Mouse (Mus musculus) heart, adult 11 months (tissue): ENCODE data around the gene Il17d.
A peak's percentile ranks its signal among the peaks of the same experiment; 100 is the strongest.

Experiments used
- DNase-seq: peaks from one replicate; pipeline ENCODE4 v3.0.0; 2022

Gene Il17d

DNA sequence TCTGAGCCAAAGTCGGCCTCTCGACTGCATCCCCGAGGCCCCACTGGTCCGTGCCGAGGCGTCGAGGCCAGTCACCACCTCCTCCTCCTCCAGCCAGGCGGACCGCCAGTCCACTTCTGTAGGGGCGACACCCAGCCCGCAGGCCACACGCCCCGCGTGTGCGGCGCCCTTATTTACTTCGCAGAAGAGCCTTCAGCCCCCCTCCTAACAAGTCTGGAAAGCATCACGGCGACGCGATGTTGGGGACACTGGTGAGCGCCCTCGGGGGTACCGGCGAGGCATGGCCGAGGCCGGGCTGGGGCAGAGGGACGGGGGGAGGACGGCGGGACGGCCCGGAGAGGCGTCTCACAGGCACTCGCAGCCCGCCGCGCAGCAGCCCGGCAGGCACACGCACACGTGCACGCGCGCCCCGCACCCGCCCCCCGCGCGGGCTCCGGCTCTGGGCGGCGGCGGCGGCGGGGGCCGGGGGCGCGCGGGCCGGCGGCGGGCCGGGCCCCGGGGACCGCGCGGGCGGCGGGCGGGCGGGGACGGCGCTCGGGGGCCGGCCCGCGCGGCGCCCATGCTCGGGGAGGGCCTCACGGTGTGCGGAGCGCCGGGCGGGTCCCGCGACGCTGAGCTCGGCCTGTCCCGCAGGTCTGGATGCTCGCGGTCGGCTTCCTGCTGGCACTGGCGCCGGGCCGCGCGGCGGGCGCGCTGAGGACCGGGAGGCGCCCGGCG lies at the start of gene Il17d:
TSS of gene Il17d (plus strand) at position 107 of the 717 bp plus-strand sequence.
- peak; percentile 96 for DNase-seq

DNA sequence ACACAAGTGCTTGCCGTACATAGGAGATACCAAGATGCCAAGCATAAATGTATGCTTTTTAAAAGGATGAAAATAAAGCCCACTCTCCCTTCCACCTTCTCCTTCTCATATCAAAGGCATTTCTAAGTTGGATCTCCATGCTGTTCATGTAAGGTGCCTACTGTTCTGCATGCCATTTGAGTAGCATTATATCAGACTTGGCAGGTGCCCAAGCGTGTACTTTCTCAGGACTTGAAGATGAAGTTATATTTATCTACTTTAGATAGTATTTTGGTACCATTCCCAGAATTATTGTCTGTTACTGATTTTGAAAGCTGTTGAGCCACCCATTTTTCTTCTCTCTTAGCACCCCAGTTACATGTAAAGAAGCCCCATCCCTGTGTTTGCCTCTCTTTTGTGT lies 49.5 kb upstream of the Il17d start:
- DNase-seq = no peak

DNA sequence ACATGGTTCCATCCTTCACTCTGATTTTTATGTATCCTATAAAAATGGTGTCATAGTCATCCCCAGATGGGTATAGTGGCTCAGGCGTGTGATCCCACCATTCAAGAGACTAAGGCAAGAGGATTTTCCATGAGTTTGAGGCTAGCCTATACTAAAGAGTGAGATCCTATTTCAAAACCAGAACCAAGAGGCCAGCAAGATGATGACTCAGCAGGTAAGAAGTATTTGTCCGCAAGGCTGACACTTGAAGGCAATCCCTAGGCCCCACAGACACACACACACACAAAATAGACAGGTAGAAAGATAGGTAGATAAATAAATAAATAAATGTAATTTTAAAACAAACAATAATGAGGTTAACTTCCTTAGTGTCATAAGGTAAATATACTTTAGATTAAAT lies 42.3 kb upstream of the Il17d start:
- no peak for DNase-seq

DNA sequence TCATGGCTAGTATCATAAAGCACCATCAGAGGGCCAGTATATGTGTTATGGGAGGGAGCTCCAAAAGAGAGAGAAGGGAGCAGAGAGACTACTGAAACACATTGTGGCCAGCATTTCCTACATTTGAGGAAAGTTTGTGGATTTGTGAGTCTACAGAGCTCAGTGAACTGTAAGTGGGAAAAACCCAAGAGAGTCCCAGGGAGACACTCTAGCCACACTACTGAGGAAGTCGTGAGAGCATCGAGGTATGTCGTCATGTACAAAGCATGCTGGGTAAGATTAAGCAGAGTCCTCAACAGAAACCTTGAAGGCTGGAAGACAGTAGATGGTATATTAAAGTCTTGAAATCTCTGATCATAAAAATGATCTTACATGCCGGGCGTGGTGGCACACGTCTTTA lies 40.4 kb upstream of the Il17d start:
- no peak for DNase-seq

DNA sequence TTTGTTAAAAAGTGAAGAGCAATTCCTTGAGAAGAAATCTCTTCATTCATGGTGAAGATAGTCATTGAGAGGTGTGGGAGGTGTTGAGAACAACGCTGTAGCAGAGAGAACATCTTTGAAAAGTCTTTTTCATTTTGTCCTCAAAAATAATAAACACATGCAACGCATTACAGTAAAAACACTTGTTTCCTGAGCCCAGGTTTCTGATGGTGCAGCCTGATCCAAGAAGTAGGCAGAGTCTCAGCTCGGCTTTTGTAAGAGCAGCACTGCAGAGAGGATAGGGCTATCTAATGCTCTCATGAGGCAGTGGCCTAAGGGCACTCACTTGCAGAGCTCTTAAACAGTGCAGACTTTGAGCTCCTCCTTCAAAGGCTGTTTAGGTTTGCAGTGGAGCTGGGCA lies 34.9 kb upstream of the Il17d start:
- no peak for DNase-seq

DNA sequence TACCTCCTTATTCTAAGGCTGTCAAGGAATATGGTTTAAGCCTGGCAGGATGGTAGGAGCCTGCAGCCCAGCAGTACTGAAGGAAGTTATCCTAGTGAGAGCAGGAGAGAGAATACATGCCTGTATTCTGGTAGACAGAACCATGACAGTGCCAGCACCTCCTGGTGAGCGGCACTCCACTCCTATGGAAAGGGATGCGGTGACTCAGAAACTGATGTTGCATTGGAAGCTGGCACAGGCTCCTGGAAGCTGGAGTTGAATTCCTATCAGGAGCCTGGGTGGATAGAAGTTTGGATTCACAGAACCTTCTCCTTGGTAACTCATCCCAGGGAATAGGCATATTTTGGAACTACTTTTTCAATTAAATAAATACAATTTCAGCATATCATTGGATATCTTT lies 30.7 kb upstream of the Il17d start:
- DNase-seq = no peak

DNA sequence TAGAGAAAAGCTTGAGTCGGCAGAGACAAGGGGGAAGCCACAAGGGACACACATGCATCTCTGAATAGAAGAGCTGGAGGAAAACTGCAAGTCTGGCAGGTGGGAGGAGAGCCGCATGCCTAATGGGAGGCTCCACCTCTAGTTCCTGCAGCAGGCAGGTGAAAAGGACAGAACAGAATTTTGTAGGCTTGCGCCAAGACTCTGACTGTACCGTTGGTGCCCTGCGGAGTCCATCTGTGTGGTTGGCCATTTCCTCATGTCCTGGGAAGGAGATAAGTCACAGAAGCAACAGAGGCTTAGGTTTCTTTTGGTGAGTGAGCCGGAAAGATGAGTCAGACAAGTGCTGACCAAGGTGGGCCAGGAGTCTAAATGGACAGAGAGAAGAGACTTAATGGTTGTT lies 20.8 kb upstream of the Il17d start:
- DNase-seq = no peak

DNA sequence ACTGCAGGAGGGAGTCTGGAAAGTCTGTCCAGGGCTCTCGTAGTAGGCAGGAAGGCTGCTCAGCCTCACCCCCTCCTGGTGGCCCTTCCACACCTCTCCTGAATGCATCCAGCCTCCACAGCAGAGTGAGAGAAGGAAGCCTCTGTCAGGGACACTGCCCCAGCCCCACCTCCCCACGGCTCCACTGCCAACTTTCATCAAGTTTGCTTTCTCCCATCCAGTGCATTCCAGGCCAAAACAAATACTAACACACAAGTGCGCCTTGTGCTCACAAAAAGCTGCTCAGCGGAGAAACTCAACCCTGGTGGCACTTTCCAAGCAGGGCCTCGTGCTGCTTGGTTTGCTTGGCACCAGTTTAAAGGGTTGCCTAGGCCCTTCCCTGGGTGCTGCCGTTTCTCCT lies 15.0 kb upstream of the Il17d start:
- DNase-seq = no peak

DNA sequence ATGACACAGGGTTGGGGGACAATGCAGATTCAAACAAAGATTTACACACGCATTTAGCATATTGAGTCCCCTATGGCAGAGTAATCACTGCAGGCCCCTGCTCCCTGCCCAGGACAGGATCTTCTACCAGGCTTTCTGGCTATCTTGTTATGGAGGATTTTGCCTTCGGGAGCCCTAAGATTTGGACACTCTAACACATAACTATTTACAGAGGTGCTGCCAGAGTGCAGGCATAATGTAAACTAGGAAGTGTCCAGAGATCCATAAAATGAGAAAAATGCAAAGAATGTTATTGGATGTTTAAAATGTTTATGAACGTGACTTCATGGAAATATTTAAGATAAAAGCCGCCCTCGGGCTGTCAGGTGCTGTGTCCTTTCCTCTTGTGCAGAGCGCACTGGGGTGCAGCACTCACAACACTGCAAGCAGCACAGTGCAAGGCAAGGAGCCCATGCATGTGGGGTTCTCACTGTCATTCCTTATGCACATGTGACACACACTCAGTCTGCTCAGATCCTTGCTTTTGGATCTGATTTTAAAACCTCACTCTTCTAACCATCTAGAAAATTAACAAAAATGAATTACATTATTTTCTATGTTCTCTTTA lies 9.3 kb upstream of the Il17d start:
- peak; percentile 78 for DNase-seq

DNA sequence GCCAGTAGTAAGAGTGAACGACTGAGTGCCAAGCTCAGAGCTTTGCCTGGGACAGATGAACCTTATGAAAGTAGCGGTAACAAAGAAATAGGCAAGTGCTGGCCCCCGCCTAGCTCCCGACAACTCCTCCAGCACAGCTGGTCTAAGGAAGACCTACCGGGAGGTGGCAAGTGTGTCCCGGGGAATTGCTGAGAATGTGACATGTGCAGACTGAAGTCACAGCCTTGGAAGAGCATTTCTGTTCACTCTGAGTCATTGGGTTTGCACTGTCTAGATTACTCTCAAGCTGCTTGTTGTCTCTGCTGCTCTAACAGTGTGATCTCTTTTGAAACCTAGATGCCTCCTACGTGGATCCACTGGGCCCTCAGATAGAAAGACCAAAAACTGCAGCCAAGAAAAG lies 7.6 kb upstream of the Il17d start:
- no peak for DNase-seq

DNA sequence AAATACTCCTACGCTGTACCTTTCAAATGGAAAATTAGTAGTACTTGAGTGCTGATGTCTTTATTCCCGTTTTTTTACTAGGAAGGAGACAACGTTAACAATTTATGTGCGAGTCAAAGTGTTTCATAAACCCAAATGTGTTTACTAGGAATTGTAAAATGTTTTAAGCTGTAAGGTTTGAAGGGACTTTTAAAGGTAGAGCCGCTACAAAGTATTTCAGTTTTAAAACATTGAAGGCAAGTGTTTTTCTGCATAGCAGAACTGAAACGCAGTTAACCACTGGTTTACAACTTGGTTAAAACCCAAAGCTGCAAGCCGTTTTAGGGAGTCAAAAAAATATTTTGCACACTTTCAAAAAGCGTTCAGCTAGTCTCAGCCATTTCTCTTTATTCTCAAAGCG lies 815 bp upstream of the Il17d start:
- DNase-seq = no peak

DNA sequence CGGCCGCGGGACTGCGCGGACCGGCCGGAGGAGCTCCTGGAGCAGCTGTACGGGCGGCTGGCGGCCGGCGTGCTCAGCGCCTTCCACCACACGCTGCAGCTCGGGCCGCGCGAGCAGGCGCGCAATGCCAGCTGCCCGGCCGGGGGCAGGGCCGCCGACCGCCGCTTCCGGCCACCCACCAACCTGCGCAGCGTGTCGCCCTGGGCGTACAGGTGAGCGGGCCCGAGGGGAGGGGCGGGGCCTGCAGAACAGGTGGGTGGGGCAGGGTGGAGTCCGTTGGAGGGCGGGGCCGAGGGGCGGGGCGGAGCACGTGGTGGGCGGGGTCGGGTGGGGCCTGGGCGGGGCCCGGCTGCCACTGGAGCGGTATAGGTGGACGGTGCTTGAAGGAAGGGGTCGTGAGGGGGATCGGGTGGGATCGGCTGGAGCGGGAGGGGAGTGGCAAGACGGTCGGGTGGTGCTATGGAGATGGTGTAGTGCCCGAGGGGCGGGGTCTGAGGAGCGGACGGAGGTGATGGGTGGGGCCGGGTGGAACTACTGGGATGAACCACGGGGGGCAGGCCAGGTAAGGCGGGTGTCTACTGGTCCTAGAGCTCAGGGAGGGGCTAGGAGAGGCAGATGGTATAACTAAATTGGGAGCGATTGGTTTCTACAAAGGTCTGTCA lies 942 bp downstream of the Il17d start:
- peak; percentile 97 for DNase-seq

DNA sequence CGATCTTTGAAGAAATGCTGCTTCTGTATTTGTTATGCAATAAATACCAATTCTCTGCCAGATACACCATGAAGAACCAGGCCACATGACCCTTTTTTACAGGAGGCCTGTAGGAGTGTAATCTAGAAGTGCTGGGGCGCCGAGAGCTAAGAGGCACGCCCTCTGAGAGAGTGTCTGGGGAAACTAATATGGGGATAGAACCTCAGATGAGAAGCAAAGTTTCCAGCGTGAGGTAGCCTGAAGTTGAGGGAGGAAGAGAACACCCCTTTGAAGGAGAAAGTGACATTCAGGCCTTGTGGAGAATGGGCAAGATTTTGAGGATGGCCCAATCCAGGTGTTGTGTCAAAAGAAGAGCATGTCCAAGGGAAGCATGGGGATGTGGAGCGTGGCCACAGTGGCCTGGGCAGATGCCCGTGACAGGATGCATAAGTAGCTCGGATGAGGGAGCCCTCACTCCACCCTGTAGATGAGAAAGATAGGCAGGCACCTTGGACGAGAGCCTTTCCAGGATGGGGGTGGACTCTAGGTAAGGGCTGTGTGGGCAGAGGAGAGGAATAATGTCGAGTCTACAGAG lies 1.6 kb downstream of the Il17d start:
- peak; percentile 93 for DNase-seq

DNA sequence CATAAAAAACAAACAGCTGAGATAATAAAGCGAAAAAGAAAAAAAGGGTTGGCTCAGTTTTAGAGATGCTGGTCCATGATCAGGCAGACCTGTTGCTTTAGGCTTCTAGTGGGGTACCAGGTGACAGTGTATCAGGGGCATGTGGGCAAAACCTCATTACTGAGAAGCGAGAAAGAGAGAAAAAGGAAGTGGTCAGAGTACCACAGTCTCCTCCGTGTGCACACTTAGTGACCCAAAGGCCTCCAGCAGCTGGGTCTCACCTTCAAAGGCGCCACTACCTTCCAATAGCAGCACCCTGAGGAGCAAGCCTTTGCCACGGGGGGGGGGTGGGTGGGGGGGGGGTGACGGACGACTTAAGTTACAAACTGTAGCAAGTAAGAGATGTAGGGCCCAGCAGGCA lies 2.5 kb downstream of the Il17d start:
- no peak for DNase-seq

DNA sequence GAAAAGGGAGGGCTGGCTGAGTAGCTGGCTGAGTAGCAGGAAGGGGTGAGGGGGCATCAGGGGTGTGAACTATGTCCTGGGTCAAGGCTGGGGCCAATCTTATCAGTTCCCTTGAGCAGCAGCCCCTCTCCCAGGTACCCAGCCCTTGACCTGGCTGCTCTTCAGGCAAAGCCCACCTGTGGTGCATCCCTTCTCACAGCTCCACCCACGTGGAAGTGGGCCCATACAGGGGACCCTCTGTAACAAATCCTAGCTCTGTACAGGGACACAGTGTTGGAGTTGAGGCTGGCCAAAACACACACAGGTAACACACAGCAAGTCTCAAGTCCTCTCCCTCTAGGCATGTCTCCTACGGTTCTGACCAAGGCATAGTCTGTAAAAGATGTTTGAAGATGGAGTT lies 3.0 kb downstream of the Il17d start:
- peak; percentile 92 for DNase-seq

DNA sequence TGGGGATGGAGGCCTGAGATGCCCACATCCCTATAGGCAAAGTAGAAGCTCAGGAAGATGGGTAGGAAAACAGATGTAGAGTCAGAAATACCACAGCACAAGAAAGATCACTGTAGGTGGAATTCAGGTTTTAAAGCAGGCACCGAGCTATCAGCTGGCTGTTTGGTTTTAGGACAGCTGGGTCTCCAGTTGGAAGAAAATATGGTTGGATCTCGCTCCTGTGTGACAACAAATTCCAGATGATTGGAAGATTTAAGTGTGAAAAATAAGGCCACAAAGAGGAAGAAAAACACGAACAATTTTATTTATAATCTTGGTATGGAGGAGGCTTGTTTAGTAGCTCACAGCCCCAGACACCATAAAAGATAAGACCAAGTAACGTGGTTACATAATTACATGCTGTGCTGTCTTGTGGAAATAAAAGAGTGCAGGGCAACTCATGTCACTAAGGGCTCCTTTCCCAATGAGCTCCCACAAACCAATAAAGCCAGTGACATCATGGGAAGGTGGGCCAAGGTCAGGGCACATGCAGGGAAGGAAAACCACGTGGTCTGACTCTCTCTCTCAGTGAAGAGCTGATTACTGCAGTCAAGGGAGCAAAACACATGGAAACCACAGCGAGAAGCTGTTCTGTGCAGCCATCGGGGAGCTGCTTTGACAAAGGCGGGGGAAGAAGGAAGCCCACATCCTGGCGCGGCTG lies 4.7 kb downstream of the Il17d start:
- DNase-seq = peak; percentile 98

DNA sequence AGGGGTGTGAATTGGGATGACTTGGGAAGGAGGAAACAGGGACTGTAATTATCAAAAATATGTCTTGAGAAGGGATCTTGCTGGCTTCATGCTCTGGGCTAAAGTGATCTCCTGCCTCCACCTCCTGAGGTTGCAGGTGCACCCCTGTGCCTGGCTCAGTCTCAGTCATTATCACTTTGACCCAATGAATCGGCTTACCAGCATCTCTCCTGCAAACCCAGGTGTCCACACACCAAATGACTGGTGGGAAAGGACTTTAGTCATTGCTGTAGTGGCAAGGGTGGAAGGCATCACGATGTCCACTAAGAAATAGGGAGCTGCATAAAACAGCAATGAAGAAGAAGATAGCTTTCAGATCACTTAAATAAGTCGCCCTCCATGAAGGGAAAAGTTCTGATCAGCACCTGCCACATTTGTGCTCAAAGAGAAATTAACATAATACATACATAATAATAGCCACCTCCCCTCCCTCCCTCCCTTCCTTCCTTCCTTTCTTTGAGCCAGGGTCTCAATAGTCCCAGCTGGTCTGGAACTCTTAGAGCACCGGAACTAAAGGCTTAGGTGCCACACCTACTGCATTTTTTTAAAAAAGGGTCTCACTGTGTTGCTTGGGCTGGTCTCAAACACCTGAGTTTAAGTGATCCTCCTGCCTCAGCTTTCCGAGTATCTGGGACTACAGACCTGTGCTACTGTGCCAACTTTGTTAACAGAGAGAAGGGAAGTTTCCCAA lies 5.4 kb downstream of the Il17d start:
- no peak for DNase-seq

DNA sequence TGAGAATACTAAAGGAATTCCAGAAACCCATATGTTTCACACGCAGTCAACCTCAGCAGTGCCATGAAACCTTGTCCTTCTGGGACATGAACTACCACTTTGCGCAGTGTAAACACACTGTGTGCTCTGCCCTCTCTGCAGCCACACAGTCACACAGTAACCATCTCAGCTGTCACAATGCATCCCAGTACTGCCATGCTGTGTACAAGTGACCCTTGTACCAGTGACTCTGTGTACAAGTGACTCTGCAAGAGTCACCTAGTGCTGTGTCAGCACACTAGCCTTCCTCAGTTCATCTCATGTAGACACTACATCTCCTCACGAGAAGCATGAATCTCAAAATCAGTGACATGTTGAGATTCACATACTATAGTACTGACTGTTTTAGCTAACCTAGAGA lies 8.0 kb downstream of the Il17d start:
- no peak for DNase-seq

DNA sequence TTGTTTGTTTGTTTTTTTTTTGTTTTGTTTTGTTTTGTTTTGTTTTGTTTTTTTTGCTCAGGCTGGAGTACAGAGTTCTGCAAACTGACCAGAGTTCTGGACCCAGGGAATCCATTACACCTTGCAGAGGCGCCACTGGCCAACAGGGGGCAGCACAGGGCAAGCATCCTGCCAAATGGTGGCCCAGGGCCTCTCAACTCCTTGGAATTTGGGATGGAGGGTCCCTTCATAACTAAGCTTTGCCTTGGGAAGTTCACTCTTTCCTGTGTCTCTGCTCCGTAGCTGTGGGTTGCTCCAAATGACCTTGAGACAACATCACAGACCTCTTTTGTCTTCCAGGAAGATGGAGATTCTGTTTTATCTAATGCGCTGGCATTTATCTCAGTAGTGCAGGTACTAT lies 8.6 kb downstream of the Il17d start:
- peak; percentile 93 for DNase-seq

DNA sequence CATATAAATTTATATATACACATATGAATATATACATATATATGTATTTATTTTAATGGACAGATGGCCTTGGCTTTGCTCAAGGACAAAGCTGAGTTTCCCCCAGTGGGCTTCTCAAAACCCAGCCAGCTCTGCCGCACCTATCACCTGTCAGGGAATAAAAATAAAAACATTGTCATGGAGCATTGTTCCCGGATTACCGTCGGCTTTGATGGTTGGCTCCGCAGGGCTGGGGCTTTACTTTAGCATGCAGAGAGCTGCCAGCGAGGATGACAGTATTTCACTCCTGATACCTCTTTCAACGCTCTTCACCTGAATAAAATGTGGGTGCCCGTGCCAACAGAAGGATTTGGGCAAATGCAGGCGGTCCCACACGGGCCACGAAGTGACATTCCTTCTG lies 9.3 kb downstream of the Il17d start:
- DNase-seq = peak; percentile 89

DNA sequence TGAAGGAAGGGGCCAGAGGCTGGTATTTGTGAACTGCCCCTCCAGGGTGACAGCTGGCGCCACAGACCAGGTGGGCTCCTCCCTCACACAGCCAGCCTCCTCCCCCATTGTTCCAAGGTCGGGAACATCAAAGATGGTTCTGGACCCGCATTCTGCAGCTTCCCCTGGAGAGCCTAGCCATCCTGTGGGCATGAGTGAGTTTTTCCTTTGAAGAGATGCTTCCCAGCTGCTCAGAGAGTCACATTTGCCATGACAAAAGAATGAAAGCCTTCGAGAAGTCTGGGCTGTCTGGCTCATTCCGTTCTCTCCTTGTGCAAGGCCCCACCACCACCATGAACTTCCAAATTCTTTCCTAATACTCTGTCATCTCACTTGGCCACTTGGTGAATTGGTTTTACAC lies 9.8 kb downstream of the Il17d start:
- peak; percentile 94 for DNase-seq

DNA sequence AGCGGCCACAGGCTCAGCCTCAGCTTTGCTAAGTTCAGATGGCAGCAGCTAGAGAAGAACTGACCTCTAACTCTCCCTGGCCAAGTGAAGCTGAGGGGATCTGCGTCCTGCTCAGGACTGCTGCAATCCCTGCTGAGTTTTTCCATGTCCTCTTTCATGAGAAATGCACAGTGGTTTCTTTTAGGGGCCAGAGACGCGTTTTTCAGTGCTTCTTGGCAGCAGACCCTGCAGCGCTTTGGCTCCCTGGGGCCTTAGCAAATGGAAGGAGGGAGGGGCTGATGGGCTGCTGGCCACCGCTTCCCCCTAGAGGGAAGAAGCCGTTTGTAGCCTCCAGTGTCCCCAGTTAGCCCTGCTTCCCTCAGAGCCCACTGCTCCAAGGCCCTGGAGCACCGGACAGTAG lies 10.4 kb downstream of the Il17d start:
- DNase-seq = peak; percentile 99

DNA sequence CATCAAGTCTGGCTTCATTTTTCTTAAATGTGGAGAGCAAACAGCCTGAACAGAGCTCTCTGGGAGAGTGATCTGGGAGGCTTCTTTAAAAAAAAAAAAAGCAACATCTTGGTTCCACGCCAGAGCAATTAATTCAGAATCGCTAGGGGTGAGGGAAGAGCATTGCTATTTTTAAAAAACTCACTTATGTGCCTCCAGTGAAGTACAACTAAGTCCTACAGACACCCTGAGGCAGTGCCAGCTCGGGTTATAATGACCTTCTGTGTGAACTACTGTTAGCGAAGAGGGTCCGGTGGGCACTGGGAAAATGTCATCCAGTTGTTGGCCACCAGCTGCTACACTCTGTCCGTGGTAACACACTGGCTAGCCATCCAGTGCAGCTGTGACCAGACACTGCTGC lies 11.1 kb downstream of the Il17d start:
- peak; percentile 95 for DNase-seq
